Mouse (Mus musculus) C2C12 (cell line): Measurements from ENCODE around the gene Emb. TPM values are rescaled to one million over a fixed set of nuclear protein-coding genes. Genes with fewer than 3 reads are reported as not detected.

ENCODE experiments used
- H3K27me3 ChIP-seq: one replicate; pipeline ENCODE4 v1.6.1; 2011; ENCODE audit not compliant: control insufficient read depth, insufficient read depth, insufficient read length
- H3K36me3 ChIP-seq: one replicate; pipeline ENCODE4 v1.6.1; 2011; ENCODE audit not compliant: control insufficient read depth, insufficient read depth
- H3K4me3 ChIP-seq: one replicate; pipeline ENCODE4 v1.5.1; 2011; ENCODE audit warnings: mild to moderate bottlenecking, control low read depth; ENCODE audit not compliant: poor library complexity, insufficient read depth, severe bottlenecking
- H3K79me2 ChIP-seq: one replicate; pipeline ENCODE4 v1.6.1; 2011; ENCODE audit not compliant: control insufficient read depth, insufficient read depth
- H3K79me3 ChIP-seq: one replicate; pipeline ENCODE4 v1.6.1; 2011; ENCODE audit warnings: low read depth, control low read depth
- H3ac ChIP-seq: one replicate; pipeline ENCODE3; 2011; ENCODE audit warnings: low read depth; ENCODE audit not compliant: control insufficient read depth, insufficient read length
- CEBPB ChIP-seq: IDR thresholded peaks from one replicate; pipeline ENCODE4 v1.6.1; 2011; ENCODE audit warnings: low read depth, mild to moderate bottlenecking, control low read depth, moderate library complexity
- CTCF ChIP-seq: IDR thresholded peaks from one replicate; pipeline ENCODE4 v1.5.1; 2011; ENCODE audit not compliant: control insufficient read depth, insufficient read depth, insufficient read length
- FOSL1 ChIP-seq: IDR thresholded peaks from one replicate; pipeline ENCODE4 v1.8.0; 2011; ENCODE audit warnings: mild to moderate bottlenecking, low read length; ENCODE audit not compliant: poor library complexity, insufficient read depth, severe bottlenecking
- MAX ChIP-seq: IDR thresholded peaks from one replicate; pipeline ENCODE4 v1.6.1; 2011; ENCODE audit warnings: mild to moderate bottlenecking, control low read depth
- MYOD1 ChIP-seq: IDR thresholded peaks from one replicate; pipeline ENCODE4 v1.6.1; 2011; ENCODE audit warnings: low read depth; ENCODE audit not compliant: control insufficient read depth, insufficient read length
- MYOG ChIP-seq: IDR thresholded peaks from one replicate; pipeline ENCODE4 v1.6.1; 2011; ENCODE audit not compliant: control insufficient read depth, insufficient read length; ENCODE audit errors: extremely low read depth
- USF1 ChIP-seq: IDR thresholded peaks from one replicate; pipeline ENCODE4 v1.6.1; 2011; ENCODE audit warnings: low read depth, mild to moderate bottlenecking, control low read depth, moderate library complexity
- polyA plus RNA-seq: library from polyadenylated mRNA; unstranded; fragments of >200 nt; fragmentation: generic; extraction: Trizol; gene quantifications from one replicate; pipeline ENCODE4 v1.2.1, GENCODE M21; 2012; ENCODE audit warnings: missing spikeins

Emb gene
- polyA plus RNA-seq, 1 experiment = 9.5 TPM

DNA sequence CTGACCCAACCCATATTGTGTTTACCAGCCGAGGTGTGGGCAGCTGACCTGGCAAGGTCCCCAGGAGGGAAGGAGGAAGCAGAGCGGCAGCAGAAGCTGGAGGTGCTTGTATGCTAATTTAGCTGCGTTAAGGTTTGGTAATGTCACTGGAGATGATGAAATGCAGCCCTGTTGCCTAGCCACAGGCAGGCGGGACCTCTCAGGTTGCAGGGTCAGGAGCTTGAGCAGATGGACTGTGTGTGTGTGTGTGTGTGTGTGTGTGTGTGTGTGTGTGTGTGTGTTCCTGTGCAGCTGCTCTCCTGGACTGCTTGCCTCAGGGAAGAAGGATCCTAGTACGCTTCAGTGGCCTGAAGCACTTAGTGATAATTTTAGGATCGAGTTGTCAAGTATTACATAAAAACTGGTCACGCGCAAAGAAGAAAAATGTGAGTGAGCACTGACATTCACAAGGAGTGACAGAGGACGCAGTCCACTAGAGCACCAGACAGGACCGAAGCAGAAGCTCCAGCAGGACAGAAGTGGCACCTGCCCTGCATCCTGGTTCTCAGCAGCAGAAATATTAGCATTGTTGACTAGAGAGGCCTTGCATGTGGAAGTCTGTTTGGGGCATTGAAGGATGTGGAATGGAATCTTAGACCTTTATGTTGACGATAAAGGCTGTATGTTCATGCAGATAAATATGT is 27.3 kb downstream of the Emb start:
- H3ac ChIP-seq = no peak overlapping the region
- H3K79me2 ChIP-seq = no peaks in the 10 kb centered on the region
- H3K79me3 ChIP-seq = no peaks in the 10 kb centered on the region
- H3K36me3 ChIP-seq = no peaks in the 10 kb centered on the region
- H3K27me3 ChIP-seq = no peaks in the 10 kb centered on the region
- TF ChIP-seq MAX (no peak), CTCF (no peak), MYOD1 (no peak), USF1 (no peak), MYOG (no peak), CEBPB (no peak), FOSL1 (no peak)
- no peak overlapping the region for H3K4me3 ChIP-seq

DNA sequence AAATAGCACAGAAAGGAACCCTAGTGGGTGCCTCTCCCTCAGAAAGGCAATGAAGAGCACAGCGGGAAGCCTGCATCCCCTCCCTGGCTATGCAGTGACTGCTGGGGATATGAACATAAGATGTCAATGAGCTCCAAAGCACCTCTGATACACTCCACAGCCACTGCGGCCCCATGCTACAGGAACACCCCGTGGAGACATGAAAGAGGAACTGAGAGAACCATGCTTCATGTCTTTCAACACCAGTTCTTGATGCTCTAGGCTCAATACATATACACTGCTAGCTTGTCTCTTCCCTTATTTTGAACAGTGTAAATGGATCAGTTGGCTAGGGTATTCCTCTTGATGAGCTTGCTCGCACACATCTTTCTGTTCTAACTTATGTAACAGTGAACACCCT is 28.8 kb downstream of the Emb start:
- Histone ChIP-seq H3K79me2 (no peaks in the 10 kb centered on the region), H3K79me3 (no peaks in the 10 kb centered on the region), H3K4me3 (no peak overlapping the region), H3ac (no peak overlapping the region), H3K36me3 (no peaks in the 10 kb centered on the region), H3K27me3 (no peaks in the 10 kb centered on the region)
- TF ChIP-seq USF1 (no peak), MAX (no peak), FOSL1 (no peak), MYOD1 (no peak), CTCF (no peak), CEBPB (no peak)

DNA sequence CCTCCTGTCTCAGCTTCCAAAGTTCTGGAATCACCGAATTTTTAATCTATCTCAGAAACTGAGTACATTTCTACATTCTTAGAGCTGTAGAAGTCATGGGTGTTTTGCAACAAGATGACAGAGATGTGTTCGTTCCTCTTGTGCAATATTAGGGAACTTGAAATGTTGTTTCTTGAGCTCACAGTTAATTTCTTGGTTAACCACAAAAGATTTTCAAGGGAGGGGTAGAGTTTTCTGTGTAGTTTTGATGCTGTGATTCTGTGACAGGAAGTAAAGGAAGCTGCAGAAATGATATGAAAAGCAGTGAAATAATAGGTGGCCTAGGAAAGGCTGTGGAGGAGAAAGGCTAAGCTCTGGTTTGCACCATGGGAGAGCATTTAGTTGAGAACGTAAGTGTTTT is 33.7 kb downstream of the Emb start:
- Histone ChIP-seq H3K79me2 (no peaks in the 10 kb centered on the region), H3ac (no peak overlapping the region), H3K27me3 (no peaks in the 10 kb centered on the region), H3K4me3 (no peak overlapping the region), H3K36me3 (no peaks in the 10 kb centered on the region), H3K79me3 (no peaks in the 10 kb centered on the region)
- TF ChIP-seq MYOG = no peak

DNA sequence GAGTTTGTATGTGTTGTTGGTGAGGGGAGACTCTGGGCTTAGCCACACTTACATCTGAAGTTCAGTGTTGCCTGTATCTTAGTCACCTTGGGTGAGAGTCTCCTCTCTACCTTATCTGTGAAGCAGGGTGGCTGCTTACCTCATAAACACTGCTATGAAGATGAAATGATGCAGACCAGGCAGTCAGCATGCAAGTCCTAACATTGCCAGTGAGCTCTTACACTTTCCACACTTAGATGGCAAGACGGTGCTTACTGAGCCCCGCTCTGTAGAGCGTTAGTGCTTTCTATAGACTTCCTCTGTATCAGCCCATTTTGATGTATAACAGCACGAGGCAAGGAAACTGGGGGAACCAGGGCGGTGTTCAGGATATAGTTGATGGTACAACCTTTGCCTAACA is 34.3 kb downstream of the Emb start:
- Histone ChIP-seq H3K79me2 (no peaks in the 10 kb centered on the region), H3K79me3 (no peaks in the 10 kb centered on the region), H3ac (no peak overlapping the region), H3K4me3 (no peak overlapping the region), H3K27me3 (no peaks in the 10 kb centered on the region), H3K36me3 (no peaks in the 10 kb centered on the region)
- no peak for TF ChIP-seq CEBPB
- TF ChIP-seq USF1 = no peak
- TF ChIP-seq MYOG = no peak
- no peak for TF ChIP-seq CTCF
- no peak for TF ChIP-seq MYOD1
- no peak for TF ChIP-seq MAX
- no peak for TF ChIP-seq FOSL1

DNA sequence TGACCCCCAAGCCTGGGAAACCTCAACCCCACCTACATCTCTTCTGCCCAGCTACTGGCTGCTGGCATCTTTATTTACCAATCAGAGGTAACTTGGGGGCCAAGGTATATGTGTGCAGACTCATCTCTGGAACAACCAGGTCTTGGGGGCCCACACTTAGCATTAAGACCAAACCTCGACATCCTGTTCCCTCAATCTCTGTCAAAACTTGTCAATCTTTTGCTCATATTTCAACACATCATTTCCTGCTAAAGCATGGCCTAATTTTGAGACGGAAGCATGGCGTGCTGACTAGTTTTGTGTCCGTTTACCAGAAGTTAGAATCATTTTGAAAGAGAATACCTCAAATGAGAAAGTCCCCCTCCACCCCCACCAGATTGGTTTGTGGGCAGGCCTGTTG is 52.4 kb downstream of the Emb start:
- Histone ChIP-seq H3K36me3 (no peaks in the 10 kb centered on the region), H3K79me3 (no peaks in the 10 kb centered on the region), H3K79me2 (no peaks in the 10 kb centered on the region), H3K27me3 (no peaks in the 10 kb centered on the region), H3K4me3 (no peak overlapping the region), H3ac (no peak overlapping the region)
- TF ChIP-seq MYOD1 (no peak), USF1 (no peak), MYOG (no peak), FOSL1 (no peak), CEBPB (no peak), MAX (no peak), CTCF (no peak)

DNA sequence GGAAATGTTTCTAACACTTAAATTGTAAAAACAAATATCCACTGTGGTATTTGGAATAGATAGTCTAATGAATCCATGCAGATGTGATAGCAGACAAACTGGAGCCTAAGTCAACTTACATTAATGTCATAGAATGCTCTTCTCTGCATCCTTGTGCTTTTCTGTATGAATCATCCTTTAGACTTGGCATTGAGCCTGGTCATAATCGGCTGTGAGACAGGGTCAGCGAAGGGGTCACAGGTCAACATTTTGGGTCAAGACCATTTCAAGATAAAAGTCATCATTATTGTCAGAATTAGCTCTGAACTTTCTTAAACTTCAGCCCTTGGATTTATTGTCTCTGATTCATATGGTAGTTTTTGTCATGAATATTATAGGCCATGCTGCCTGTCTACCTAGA is 57.8 kb downstream of the Emb start:
- H3ac ChIP-seq = no peak overlapping the region
- TF ChIP-seq FOSL1 = no peak
- no peak for TF ChIP-seq CEBPB
- TF ChIP-seq USF1 = no peak
- no peak for TF ChIP-seq CTCF
- TF ChIP-seq MAX = no peak
- no peak for TF ChIP-seq MYOG
- TF ChIP-seq MYOD1 = no peak
- no peak overlapping the region for H3K4me3 ChIP-seq
- H3K79me2 ChIP-seq = no peaks in the 10 kb centered on the region
- no peaks in the 10 kb centered on the region for H3K79me3 ChIP-seq
- no peaks in the 10 kb centered on the region for H3K27me3 ChIP-seq
- H3K36me3 ChIP-seq = no peaks in the 10 kb centered on the region

DNA sequence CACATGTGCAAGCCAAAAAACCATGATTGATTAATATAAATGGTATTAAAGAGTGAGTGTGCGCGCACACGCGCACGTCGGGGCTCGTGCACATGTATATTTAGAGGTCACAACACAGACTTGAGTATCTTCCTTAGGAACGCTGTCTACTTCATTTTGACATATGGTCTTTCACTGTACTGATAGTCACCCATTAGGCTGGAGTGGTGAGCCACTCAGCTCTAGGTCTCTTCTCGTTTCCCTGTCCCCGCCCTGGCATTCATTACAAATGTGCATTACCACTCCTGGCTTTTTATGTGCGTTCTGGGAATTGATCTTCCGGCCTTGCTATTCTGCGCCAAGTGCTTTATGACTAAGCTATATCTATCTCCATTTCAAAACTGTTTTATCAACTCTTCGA is 59.6 kb downstream of the Emb start:
- no peak overlapping the region for H3K4me3 ChIP-seq
- no peak for TF ChIP-seq CTCF
- no peak for TF ChIP-seq USF1
- no peak for TF ChIP-seq CEBPB
- no peak for TF ChIP-seq FOSL1
- TF ChIP-seq MYOG = no peak
- no peak for TF ChIP-seq MAX
- TF ChIP-seq MYOD1 = no peak

More for the DNA sequence above, 59.6 kb downstream of the Emb start:
- H3K27me3 ChIP-seq = no peaks in the 10 kb centered on the region
- H3ac ChIP-seq = no peak overlapping the region
- H3K36me3 ChIP-seq = no peaks in the 10 kb centered on the region
- H3K79me2 ChIP-seq = no peaks in the 10 kb centered on the region
- H3K79me3 ChIP-seq = no peaks in the 10 kb centered on the region
